Mouse (Mus musculus) gastrocnemius, adult 8-10 months (tissue): ENCODE data around the gene Jmjd8. TPM values are rescaled to one million over a fixed set of nuclear protein-coding genes. Genes with fewer than 3 reads are reported as not detected.

Source experiments
- DNase-seq, 2 experiments: peaks; one replicate each; pipeline ENCODE4 v3.0.0; 2022; ENCODE audit warnings: low spot score in 2 of 2
- microRNA-seq: library from miRNA; unstranded; fragments of <30 nt; microRNA quantifications from one replicate; pipeline ENCODE4 v1.2.0, GENCODE M21; 2022
- total RNA-seq, 4 experiments: library from RNA; stranded (reverse); gene quantifications; 2 replicates each; pipeline ENCODE4 v1.2.4; 2022

Gene Jmjd8
- total RNA-seq, 4 experiments from 2014 or later, result 11.0 to 13.0 (median 11.4) TPM

DNA sequence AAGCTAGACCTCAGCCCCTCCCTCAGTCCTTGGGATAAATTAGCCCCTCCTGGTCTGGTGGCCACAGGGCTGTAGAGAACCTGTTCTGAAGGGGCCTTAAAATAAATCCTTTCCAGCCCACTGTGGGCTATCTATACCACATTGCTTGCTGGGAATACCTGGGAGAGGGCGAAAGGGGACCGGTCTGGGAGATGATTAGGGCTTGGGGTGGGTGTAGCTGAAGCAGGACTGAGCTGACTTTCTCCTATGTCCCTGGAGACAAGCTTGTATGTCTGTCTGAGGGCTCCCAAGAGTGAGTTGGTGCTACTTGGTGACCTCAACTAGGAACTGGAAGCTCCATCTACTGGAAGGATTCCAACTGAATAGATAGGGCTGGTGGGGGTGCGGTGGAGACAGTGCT is 48.4 kb downstream of the Jmjd8 start:
- no peak for DNase-seq

GRCm38 (mm10) chr17:25877741-25878610 is 49.3 kb downstream of the Jmjd8 start:
- DNase-seq, result no peak

- no peak for DNase-seq
Observed at GRCm38 (mm10) chr17:25878611-25879180, 50.0 kb downstream of the Jmjd8 start.

GRCm38 (mm10) chr17:25879261-25879660 is 50.6 kb downstream of the Jmjd8 start:
- no peak for DNase-seq

- DNase-seq, result no peak
Observed at GRCm38 (mm10) chr17:25879750-25880149, 51.1 kb downstream of the Jmjd8 start.

DNA sequence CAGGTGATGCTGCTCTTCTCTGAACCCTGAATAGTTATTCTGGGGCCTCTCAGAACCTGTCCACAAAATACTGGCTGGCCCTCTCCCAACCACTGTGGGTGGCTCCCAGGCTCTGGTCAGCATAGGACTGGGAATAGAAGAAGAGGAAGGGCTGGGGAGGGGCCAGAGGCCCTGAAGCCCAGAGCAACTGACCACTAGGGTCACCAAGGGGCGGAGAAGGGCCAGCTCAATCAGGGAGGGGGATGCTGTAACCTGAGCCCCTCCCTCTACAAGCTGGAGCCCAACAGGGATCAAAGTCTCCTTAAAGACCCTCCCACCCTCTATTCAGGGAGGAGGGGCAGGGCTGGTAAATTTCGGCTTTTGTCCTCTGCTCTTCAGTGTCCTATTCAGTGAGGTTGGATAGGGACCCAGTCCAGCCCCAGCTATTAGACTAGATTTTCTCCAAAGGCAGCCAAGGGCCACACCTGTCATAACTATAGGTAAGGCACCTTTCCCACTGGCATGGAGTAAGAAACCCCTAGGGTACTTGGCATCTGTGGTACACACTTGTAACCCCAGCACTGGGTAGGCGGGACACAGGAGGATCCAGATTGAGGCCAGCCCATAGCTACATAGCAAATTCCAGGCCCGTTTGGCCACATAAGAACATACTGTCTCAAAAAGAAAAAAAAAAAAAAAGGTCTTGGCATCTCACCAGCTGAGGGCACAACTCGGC is 51.7 kb downstream of the Jmjd8 start, which contains the start of gene Wfikkn1:
TSS of gene Wfikkn1 (minus strand) at position 663 of the 715 bp plus-strand sequence.
- no peak for DNase-seq

DNA sequence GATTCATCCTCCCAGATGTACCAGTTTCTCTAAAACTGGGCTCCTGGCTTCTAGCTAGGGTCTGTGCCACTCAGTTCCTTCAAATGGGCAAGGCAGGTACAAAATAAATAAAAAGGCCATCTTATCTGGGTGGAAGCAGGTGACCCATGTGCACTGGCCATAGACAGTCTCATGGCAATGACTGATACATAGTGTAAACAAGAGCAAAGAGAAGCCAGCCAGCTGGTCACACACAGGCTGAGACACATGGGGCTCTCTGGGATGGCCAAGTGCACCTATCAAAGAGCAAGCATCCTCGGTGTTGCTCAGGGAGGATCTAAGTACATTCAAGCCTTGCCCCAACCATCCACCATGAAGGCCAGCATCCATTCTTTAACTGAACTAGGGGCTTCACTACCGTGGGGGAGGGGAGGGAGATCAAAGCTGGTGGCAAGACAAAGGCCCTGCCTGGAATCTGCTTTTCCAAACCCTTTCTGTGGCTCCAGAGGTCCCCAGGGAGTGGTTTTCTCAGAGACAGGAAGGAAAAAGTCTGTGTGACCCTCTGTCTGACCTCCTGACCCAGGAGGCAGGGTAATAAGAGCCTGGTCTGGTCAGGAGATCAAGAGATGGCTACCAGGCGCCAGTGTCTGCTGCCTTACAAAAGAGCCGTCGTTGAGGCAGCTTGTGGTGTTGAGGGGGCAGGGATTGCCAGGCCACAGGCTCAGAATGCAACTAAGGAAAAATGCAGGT is 52.4 kb downstream of the Jmjd8 start:
- no peak for DNase-seq

Small RNA genes lying within 50 kb of the gene (microRNA-seq; reads per million reads assigned to microRNA genes)
- not detected for gene Mir3082
- not detected for gene Mir6966

Other genes starting within 250 kb of the Jmjd8 start
- 10 to 100 TPM; 10.4 to 14.1 (median 10.8) TPM for gene Lmf1, start 249.8 kb upstream of the Jmjd8 start, total RNA-seq
- not detected for gene Gng13, start 111.7 kb upstream of the Jmjd8 start, total RNA-seq
- 1 to 10 TPM in 1 of 4 experiments, under 1 TPM in 3; 0.87 to 1.4 (median 0.94) TPM for gene Chtf18, start 101.4 kb upstream of the Jmjd8 start, total RNA-seq
- gene Rpusd1, start 101.2 kb upstream of the Jmjd8 start, total RNA-seq, result 1 to 10 TPM; 2.4 to 3.5 (median 3.1) TPM
- not detected for gene Mslnl, start 92.8 kb upstream of the Jmjd8 start, total RNA-seq
- under 1 TPM in 2 of 4 experiments, not detected in 2; 0.13 TPM for gene Msln, start 74.5 kb upstream of the Jmjd8 start, total RNA-seq
- 10 to 100 TPM; 24.4 to 29.6 (median 26.5) TPM for gene Narfl, start 55.1 kb upstream of the Jmjd8 start, total RNA-seq
- gene Haghl, start 43.2 kb upstream of the Jmjd8 start, total RNA-seq, result 10 to 100 TPM in 3 of 4 experiments, 1 to 10 TPM in 1; 9.4 to 12.1 (median 10.1) TPM
- gene Ccdc78, start 42.3 kb upstream of the Jmjd8 start, total RNA-seq, result not detected
- 10 to 100 TPM; 46.3 to 53.3 (median 47.6) TPM for gene Fam173a, start 36.0 kb upstream of the Jmjd8 start, total RNA-seq
- gene AC134908.4, start 33.2 kb upstream of the Jmjd8 start, total RNA-seq, result 1 to 10 TPM in 1 of 4 experiments, not detected in 3; 1.2 TPM
- 10 to 100 TPM; 39.6 to 52.1 (median 46.8) TPM for gene Metrn, start 31.7 kb upstream of the Jmjd8 start, total RNA-seq
- 1 to 10 TPM in 1 of 4 experiments, under 1 TPM in 3; 0.27 to 1.0 (median 0.71) TPM for gene Fbxl16, start 19.8 kb upstream of the Jmjd8 start, total RNA-seq
- gene Wdr24, start 5.2 kb upstream of the Jmjd8 start, total RNA-seq, result 10 to 100 TPM in 3 of 4 experiments, 1 to 10 TPM in 1; 9.8 to 13.2 (median 11.7) TPM
- gene Stub1, start 4.5 kb downstream of the Jmjd8 start, total RNA-seq, result 100 to 1,000 TPM in 1 of 4 experiments, 10 to 100 TPM in 3; 87.3 to 101 (median 91.1) TPM
- 10 to 100 TPM in 3 of 4 experiments, 1 to 10 TPM in 1; 9.5 to 18.5 (median 16.7) TPM for gene Rhbdl1, start 8.4 kb downstream of the Jmjd8 start, total RNA-seq
- 10 to 100 TPM in 2 of 4 experiments, 1 to 10 TPM in 2; 9.1 to 15.3 (median 12.3) TPM for gene Gm20683, start 12.9 kb downstream of the Jmjd8 start, total RNA-seq
- gene Rhot2, start 16.0 kb downstream of the Jmjd8 start, total RNA-seq, result 10 to 100 TPM; 63.3 to 72.7 (median 68.0) TPM
- gene Wdr90, start 32.6 kb downstream of the Jmjd8 start, total RNA-seq, result 1 to 10 TPM in 1 of 4 experiments, under 1 TPM in 3; 0.36 to 1.6 (median 0.84) TPM
- 100 to 1,000 TPM in 1 of 4 experiments, 10 to 100 TPM in 3; 87.4 to 108 (median 92.5) TPM for gene Mcrip2, start 39.9 kb downstream of the Jmjd8 start, total RNA-seq
- gene Mettl26, start 46.2 kb downstream of the Jmjd8 start, total RNA-seq, result 10 to 100 TPM; 27.4 to 42.1 (median 31.3) TPM
- under 1 TPM; 0.15 to 0.62 (median 0.38) TPM for gene Wfikkn1, start 52.0 kb downstream of the Jmjd8 start, total RNA-seq
- gene Rab40c, start 90.9 kb downstream of the Jmjd8 start, total RNA-seq, result 10 to 100 TPM in 3 of 4 experiments, 1 to 10 TPM in 1; 7.9 to 13.3 (median 12.7) TPM
- 10 to 100 TPM; 18.1 to 21.0 (median 18.8) TPM for gene Pigq, start 116.1 kb downstream of the Jmjd8 start, total RNA-seq
- not detected for gene Nhlrc4, start 116.1 kb downstream of the Jmjd8 start, total RNA-seq
- gene A930017K11Rik, start 123.7 kb downstream of the Jmjd8 start, total RNA-seq, result not detected
- gene Capn15, start 156.9 kb downstream of the Jmjd8 start, total RNA-seq, result 1 to 10 TPM; 2.9 to 5.0 (median 4.1) TPM
- 10 to 100 TPM; 71.4 to 85.9 (median 78.5) TPM for gene Rab11fip3, start 240.7 kb downstream of the Jmjd8 start, total RNA-seq